Mouse (Mus musculus) heart, postnatal 36 days (tissue): ENCODE results near the gene Tmem189. TPM values are rescaled to one million over a fixed set of nuclear protein-coding genes. Genes with fewer than 3 reads are reported as not detected.

Experiments used
- DNase-seq, 2 experiments: peaks; one replicate each; pipeline ENCODE4 v3.0.0; 2021 to 2022
- intact Hi-C: fragments of 180-260 bp; cut with DNase I; formaldehyde crosslinking; loops from one replicate; pipeline ENCODE4 v1.15.1; 2025
- total RNA-seq, 2 experiments: library from RNA; stranded (reverse); gene quantifications; 2 replicates each; pipeline ENCODE4 v1.2.3; 2021

Tmem189 gene
- total RNA-seq, 2 experiments from 2014 or later: 26.6 to 29.9 TPM

DNA sequence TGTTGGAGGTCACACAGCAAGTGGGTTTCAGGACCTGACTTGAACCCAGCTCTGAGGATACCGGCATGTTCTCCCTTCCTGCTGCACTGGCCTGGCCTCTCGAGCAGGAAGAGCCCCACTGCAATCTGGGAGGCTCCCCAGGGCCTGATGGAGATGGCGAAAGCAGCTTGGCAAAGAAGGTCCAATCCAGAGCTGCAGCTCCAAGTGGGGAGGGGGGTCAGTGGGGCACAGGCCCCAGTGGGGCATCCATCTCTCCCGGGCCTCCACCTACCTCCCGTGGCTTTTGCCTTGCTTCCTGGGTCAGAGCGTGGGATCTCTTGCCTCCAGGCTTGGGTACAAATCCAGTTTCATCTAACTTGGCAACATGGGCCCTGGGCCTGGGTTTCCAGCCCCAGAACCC lies 12.5 kb upstream of the Tmem189 start:
- DNase-seq: no peak
- intact Hi-C loops: no loop called here

DNA sequence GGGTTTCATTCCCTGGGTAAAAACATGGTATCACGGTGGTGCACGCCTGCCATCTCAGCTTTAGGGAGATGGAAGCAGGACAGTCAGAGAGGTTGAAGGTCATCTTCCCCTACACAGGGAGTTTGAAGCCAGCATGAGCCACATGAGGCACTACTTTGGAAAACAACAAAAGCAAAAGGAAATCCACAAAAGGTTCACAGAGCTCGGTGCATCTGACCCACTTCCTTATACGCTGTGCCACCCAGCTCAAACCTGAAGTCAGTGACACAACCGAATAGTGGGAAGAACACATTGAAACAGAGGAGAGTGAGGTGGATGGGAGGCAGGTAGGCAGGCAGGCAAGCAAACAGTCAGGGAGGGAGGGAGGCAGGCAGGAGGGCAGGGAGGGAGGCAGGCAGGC lies 11.8 kb upstream of the Tmem189 start:
- no peak for DNase-seq
- intact Hi-C loops: no loop called here

DNA sequence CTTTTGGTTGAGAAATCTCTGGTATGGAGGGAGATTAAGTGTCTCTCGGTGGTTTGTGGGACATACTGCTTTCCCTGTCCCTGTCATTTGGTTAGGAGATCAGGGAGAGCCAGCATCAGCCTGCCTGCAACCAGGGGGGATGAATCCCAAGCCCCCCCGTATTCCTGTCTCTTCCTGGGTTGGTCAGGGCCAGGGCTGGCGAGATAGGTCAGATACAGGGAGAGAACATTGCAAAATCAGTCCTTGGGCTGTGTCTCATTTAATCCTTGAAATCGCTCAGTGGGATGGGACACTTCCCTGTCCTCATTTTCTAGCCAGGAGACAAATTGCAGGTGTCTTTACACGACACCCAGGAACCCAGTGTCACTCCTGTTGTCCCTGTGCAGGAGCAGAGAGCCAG lies 10.4 kb upstream of the Tmem189 start:
- no peak for DNase-seq
- intact Hi-C loops: no loop called here

DNA sequence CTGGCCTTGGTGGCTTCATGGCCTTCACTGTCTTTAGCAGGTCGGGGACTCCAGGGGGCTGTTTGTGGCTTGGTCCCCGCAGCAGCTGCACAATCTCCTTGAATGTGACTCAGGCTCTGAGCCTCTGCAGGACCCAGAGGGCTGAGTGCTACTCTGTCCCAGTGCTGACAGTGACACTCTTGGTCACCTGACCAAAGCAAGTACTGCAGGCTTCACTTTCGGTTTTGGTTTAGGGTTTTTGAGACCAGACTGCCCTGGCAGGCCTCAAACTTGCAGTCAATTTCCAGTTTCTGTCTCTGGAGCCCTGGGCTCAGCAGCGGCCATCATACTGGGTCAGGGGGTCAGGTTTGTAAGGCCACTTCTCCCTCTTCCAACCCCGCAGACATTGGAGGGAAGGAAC lies 8.3 kb upstream of the Tmem189 start:
- intact Hi-C loops: loop anchor here (5.0 kb wide), 1 partner anchor 59 kb away; no protein-coding TSS in a partner anchor
- DNase-seq: peak; percentile 60 to 67

DNA sequence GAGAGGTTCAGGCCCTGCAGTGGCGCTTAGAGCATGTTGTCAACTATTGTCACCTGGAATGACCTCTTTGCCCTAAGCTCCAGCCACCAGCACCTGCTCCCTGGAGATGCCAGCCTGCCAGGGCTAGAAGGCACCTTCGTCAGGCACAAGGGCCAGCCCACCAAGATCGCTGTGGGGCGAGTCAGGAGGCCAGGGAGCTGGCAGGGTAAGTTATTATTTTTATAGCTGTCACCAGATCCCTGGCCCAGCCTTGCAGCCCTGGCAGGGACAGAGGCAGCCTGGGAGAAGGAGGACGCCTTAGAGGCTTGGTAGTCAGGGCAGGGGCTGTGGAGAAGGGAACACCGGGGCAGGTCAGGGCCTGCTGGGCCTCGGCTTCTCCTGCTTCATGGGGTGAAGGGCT lies 6.5 kb upstream of the Tmem189 start:
- DNase-seq: peak; percentile 47 to 61
- intact Hi-C loops: loop anchor here (5.0 kb wide), 1 partner anchor 61 kb away; no protein-coding TSS in a partner anchor

DNA sequence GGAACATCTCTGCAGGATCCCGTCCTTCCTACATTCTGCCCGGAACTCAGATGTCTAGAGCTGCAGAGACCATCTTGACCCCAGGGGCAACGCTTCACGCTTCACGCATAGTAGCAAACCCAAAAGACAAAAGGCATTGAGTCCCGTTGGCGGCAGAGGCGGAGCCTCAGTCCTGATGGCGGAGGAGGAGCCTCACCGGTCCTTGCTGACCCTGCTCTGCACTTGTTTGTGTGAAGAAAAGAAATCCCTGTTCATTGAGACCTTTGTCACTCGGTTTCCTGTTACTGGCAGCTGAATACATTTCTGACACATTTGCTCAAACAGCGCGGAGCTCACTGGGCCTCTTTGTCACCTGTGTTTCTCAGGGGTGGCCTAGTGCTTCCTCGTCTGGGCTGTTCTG lies 5.9 kb upstream of the Tmem189 start:
- intact Hi-C loops: loop anchor here (5.0 kb wide), 1 partner anchor 62 kb away; no protein-coding TSS in a partner anchor
- no peak for DNase-seq

DNA sequence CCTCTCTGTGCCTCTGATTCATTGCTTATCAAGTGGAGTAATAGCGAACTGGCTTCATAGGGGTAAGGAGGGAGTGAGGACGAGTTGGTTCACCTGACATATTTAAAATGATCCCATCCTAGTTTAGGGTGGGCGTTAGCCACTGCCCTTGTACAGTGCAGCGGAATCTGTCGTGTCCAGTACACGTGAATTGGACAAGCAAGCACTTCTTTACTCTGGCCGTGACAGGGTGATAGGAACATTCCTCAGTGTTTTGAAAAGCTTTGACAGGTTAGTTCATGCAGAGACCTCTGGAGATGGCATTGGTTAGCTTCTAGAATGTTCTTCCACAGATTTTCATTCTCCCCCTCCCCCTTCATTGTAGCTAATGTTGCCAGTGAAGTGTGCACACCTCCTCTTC lies 5.3 kb upstream of the Tmem189 start:
- DNase-seq: no peak
- intact Hi-C loops: loop anchor here (5.0 kb wide), 2 partner anchors 62 to 157 kb away; no protein-coding TSS in a partner anchor

DNA sequence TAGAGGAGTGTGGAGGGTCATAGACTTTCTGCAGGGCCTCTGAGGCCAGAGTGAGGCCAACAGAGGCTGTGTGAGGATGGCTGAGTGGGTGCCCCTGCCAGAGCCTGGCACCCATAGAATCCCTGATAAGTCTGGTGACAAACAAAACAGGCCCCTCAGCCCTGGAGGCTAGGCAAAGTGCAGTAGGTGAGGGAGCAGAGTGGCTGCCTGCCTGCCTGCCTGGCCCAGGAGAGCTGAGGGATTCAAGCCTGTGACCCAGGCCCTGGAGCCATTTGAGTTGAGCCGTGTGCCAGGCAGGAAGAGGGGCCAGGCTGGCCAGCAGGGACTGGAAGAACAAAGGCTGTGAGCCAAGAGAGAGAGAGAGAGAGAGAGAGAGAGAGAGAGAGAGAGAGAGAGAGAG lies 4.6 kb upstream of the Tmem189 start:
- no peak for DNase-seq
- intact Hi-C loops: loop anchor here (5.0 kb wide), 1 partner anchor 158 kb away; no protein-coding TSS in a partner anchor

DNA sequence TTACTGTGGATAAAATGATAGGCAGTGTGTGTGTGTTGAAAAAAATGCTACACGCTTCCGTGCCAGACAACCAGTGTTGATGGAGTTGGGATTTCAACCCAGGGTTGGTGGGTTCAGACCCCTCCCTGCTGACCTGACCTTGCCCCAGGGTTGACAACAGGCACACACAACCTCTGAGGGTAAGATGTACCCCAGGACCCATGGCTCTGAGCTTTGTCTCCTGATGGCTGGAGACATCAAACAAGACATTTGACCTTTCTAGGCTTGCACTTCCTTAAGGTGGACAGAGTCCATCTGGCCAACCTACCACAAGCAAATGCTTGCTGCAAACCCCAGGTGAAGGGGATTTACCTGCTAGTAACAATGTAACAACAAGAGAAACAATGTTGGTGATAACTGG lies 3.9 kb upstream of the Tmem189 start:
- intact Hi-C loops: loop anchor here (5.0 kb wide), 1 partner anchor 159 kb away; no protein-coding TSS in a partner anchor
- DNase-seq: no peak

DNA sequence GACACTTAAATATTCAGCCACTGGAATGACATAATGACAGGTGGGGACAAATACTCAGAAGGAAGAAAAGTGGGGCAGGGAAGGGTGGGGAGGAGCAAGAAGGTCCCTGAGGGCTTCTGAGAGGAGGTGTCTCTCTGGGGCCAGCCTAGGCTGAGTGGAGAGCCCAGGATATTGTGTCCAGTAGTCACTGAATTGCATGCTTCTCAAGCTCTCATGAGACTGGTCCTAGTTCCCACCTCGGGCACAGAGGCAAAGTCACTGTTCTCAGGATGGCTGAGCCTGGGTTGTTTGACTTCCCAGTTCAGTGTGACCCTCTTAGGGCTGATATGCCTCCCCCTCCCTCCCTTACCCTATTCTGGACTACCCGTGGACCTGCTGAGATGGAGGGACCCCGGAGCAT lies 3.2 kb upstream of the Tmem189 start:
- no peak for DNase-seq
- intact Hi-C loops: loop anchor here (5.0 kb wide), 1 partner anchor 159 kb away; no protein-coding TSS in a partner anchor

DNA sequence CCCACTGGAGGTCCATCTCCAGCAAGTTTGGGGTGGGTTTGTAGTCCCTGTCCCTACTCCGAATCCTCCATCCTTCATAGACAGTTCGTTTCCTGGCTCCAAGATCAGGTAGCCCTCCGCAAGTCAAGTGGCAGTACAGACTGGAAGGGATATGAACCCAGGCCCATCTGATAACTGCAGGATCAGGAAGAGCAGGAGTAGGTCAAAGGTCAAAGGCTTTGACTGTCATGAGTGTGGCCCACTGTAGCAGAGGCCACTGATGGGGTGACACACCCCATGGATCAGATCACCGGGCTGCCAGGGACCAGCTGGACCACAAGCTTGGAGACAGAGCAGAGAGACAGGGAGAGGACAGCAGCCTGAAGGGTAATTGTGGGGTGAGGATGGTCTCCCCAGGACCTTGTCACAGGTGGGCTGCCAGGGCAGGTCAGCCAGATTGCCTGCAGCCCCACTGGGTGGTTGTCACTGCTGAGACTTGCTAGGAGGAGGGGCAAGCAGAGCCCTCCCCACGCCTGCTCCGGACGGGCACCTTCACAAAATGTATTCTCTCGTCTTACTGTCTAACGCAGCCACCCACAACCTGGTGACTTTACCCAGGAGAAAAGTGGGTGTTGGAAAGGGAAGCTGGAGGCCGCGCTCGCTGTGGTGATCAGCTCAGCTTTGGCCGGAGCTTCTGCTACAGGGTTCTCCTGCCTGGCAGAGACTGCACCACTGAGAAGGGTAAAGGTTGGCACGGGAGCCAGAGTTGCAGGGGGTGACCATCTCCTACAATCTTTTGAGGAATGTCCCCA lies 2.4 kb upstream of the Tmem189 start:
- intact Hi-C loops: loop anchor here (5.0 kb wide), 1 partner anchor 160 kb away; no protein-coding TSS in a partner anchor
- DNase-seq: no peak

DNA sequence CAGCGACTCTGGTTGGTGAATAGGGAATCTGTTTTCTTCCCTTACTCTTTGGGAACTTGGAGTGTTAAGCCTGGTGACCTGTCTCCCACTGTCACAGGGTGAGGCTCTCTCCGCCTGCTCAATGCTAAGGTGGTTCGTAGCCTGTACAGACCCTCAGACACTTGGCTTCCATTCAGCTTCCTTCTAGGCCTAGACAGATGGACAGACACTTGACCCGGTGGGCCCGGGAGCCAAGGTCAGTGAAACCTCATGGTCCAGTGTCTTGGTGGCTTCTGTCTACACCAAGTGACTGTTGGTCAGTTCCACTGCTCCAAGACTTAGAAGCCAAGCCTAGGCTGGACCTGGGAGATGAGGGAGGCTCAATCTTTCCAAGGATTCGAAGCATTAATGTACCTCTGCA lies 1.8 kb upstream of the Tmem189 start:
- intact Hi-C loops: loop anchor here (5.0 kb wide), 1 partner anchor 161 kb away; no protein-coding TSS in a partner anchor
- no peak for DNase-seq

DNA sequence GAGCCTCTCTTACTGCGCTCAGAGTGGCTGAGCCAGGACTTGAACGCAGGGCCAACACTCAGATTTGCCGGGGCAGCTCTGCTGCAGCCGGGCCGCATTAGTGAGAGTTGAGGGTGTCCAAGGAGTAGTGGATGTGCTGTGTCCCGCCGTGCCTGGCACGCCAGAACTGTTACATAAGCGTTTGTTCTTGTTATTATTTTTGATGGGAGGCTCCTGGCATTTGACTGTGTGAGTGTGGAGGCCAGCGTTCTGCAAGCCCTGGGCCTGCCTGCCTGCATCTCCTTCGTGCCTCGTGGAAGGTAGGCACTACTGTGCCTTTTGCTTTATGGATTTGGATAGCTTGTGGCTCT lies 1.3 kb upstream of the Tmem189 start:
- DNase-seq: peak; percentile 73 to 78
- intact Hi-C loops: loop anchor here (5.0 kb wide), 1 partner anchor 161 kb away; no protein-coding TSS in a partner anchor

DNA sequence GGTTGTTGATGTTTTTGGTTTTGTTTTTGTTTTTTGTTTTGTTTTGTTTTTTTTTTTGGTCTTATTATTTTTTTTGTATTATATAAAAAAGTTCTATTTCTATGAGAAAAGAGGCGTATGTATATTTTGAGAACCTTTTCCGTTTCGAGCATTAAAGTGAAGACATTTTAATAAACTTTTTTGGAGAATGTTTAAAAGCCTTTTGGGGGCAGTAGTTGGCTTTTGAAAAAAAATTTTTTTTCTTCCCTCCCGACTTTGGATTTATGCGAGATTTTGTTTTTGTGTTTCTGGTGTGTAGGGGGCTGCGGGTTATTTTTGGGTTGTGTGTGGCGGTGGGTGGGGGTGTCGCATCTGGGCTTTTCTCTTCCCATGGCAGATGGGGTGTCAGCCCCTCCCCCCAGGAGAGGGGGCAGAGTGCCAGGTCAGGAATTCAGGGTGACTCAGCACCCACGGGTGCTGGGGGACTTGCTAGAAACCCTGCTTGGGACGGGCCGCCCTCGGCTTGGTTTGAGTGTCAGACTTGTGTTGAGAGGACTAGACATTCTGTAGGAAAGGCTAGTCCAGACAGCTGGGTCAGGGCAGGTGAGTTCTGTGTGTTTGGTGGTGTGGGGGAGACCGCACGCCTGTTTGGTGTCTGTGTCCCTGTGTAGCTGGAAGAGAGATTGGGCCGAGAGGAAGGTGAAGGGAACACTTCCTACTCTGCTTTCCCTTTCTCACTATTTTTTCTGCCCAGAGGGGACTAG lies 768 bp upstream of the Tmem189 start:
- DNase-seq: peak; percentile 74 to 75
- intact Hi-C loops: loop anchor here (5.0 kb wide), 1 partner anchor 162 kb away; no protein-coding TSS in a partner anchor

DNA sequence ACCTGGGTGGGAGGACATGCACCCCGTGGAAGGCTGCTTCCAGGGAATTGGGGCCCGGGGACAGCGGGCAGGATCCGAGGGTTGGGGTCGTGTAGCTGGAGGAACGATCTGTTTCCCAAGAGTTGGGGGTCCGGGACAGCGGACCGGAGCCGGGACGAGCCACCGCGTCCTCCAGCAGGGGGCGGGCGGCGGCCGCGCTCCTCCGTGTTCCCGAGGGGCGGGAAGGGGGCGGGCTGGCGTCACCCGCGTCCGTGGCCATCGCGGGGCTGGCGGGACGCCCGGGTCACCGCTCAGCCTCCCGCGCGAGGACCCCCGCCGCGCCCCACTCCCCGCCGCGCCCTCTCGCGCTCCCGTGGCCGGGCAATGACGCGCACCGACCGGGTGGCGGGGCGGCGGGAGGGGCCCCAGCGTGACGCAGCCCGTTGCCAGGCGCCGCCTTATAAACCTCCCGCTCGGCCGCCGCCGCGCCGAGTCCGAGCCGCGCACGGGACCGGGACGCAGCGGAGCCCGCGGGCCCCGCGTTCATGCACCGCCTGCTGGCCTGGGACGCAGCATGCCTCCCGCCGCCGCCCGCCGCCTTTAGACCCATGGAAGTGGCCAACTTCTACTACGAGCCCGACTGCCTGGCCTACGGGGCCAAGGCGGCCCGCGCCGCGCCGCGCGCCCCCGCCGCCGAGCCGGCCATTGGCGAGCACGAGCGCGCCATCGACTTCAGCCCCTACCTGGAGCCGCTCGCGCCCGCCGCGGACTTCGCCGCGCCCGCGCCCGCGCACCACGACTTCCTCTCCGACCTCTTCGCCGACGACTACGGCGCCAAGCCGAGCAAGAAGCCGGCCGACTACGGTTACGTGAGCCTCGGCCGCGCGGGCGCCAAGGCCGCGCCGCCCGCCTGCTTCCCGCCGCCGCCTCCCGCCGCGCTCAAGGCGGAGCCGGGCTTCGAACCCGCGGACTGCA lies 847 bp downstream of the Tmem189 start, which contains the start of gene Cebpb:
Cebpb (plus strand) TSS at position 418 of the 954 bp plus-strand sequence.
- intact Hi-C loops: loop anchor here (2.0 to 10.0 kb wide), 3 partner anchors 90 to 386 kb away; no protein-coding TSS in a partner anchor
- peak; percentile 92 to 97 for DNase-seq

DNA sequence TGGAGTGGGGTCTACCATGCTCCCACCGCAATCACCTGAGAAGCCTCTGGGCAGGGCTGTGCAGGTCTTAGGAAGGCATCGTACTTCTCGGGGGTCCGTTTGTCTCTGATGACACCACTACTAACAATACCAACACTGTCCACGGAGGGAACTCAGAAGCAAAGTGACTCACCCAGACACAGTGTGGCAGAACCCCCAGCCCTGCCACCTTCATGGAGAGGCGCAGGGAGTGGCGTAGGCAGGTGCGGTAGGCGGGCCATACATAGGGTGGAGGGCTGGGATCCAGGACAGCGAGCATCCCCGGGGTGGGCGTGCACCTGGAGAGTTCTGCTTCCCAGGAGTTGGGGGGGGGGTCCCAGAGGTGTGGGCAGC lies 1.5 kb downstream of the Tmem189 start:
- DNase-seq: no peak
- intact Hi-C loops: loop anchor here (2.0 to 10.0 kb wide), 3 partner anchors 91 to 387 kb away; no protein-coding TSS in a partner anchor

DNA sequence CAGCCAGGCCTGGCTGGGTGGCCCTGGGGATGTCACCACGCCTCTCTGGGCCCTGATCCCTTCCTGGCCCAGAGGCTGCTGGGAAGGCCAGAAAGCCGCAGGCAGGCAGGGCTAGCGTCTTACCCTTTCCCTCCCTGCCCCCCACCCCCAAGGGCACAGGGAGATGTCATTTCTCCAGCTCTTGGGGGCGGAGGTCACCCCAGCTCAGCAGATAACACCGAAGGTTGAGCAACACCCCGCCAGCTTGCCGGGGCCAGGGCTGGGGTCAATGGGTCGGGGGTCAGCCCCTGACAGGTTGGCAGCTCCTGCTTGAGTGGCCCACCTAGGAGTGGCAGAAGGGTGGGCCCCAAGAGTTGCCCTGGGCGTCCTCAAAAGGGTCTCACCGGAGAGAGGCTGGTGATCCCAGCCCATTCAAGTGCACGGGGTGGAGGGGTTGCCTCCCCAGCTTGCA lies 1.9 kb downstream of the Tmem189 start:
- intact Hi-C loops: loop anchor here (2.0 to 10.0 kb wide), 3 partner anchors 91 to 387 kb away; no protein-coding TSS in a partner anchor
- DNase-seq: peak in 1 of 2 experiments; percentile 50

DNA sequence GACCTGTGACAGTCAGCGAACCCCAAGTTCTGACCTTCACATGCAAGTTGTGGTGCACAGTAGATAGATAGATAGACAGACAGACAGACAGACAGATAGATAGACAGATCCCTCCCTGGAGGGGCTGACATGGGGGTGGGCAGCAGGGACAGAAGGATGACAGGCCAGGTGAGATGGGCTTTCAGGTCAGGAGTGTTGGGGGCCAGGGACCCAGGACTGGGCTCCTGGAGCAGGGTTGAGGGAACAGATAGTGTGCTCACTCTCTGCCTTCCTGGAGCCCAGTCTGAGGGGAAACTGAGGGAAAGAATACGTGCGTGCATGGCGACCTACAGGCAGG lies 2.4 kb downstream of the Tmem189 start:
- intact Hi-C loops: loop anchor here (10.0 kb wide), 1 partner anchor 388 kb away; no protein-coding TSS in a partner anchor

DNA sequence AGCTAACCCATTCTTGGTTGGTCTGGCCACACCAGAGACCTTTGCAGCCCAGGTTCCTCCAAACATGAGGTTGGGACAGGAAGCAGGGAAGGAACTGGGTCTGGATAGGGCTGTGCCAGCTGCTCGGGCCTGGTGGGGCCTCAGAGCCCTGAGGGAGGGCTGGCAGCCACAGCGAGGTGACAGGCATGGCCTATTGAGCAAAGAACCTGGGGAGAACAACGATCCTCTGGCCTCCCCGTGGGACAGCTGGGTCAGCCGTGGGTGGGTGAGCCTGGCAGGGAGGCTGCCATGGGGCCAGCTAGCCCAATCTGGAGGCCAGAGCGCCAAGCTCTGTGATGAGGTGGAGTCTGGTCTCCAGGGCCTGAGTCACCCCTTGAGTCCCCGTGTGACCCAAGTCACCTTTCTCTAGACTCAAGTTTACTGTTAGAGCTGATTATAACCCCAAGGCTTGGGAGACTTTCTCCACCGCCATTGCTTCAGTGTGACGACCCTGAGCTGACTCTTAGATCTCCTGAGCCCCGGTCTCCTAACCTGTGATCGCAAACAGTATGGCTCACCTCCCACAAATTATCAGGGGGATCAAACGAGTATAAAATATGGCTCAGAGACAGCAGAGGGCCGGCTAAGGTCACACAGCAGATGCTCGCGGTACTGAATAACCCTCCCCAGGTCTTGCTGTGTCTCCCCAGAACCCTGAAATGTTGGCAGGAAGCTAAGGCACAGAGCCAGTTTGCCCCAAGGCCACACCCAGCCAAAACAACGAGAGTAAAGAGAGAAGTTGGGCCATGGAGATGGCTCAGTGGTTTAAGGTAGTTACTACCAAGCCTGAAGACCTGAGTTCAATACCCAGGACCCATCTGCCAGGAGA lies 3.0 kb downstream of the Tmem189 start:
- intact Hi-C loops: loop anchor here (10.0 kb wide), 1 partner anchor 388 kb away; no protein-coding TSS in a partner anchor

More for the DNA sequence above, 2.4 kb downstream of the Tmem189 start:
- no peak for DNase-seq

More for the DNA sequence above, 3.0 kb downstream of the Tmem189 start:
- no peak for DNase-seq
